Mouse (Mus musculus): ENCODE measurements around the gene Rab6b. TPM values are rescaled to one million over a fixed set of nuclear protein-coding genes. Genes with fewer than 3 reads are reported as not detected.

The Rab6b gene
- total and polyA plus RNA-seq, 2 experiments from 2014 or later: 1.9 to 2.1 TPM

GRCm38 (mm10) chr9:103114326-103114725 is 2.7 kb downstream of the Rab6b start:
- Histone ChIP-seq H3K9me3 (replicated peaks; ENCODE audit: control insufficient read depth, low read length) (no peaks in the 10 kb centered on the region), H3K4me1 (ENCODE audit: control insufficient read depth, insufficient read depth) (peaks cover 5% of the 10 kb centered on the region; the same call in 1 of the 2 replicates), H3K36me3 (replicated peaks; ENCODE audit: control insufficient read depth, insufficient read depth, low read length) (no peaks in the 10 kb centered on the region), H3K9ac (replicated peaks; ENCODE audit: low read depth, low read length) (no peak overlapping the region), H3K4me2 (ENCODE audit: low read depth, low read length) (no peak overlapping the region), H3K4me3 (ENCODE audit: low read depth, low read length) (no peak overlapping the region), H3K27me3 (ENCODE audit: control insufficient read depth, insufficient read depth, low read length) (peaks cover 42% of the 10 kb centered on the region), H3K27ac (ENCODE audit: low read depth) (no peak overlapping the region)
- DNase-seq (ENCODE audit: low spot score) (no peak), ATAC-seq (ENCODE audit: insufficient read depth, low read depth) (no peak)
- no peak for TF ChIP-seq CTCF (IDR thresholded peaks at IDR 0.05; ENCODE audit: low read depth)
- no peak for TF ChIP-seq EP300 (IDR thresholded peaks at IDR 0.05; ENCODE audit: low read depth)
- WGBS: 85% methylated on average over 8 of the region's 8 CpGs

GRCm38 (mm10) chr9:103114901-103115300 is 3.3 kb downstream of the Rab6b start:
- H3K9me3 ChIP-seq (replicated peaks; ENCODE audit: control insufficient read depth, low read length): no peaks in the 10 kb centered on the region
- H3K27ac ChIP-seq (ENCODE audit: low read depth): no peak overlapping the region
- ATAC-seq (ENCODE audit: insufficient read depth, low read depth) (no peak), DNase-seq (ENCODE audit: low spot score) (no peak)
- H3K36me3 ChIP-seq (replicated peaks; ENCODE audit: control insufficient read depth, insufficient read depth, low read length): no peaks in the 10 kb centered on the region
- TF ChIP-seq EP300 (IDR thresholded peaks at IDR 0.05; ENCODE audit: low read depth) (no peak), CTCF (IDR thresholded peaks at IDR 0.05; ENCODE audit: low read depth) (no peak)
- peaks cover 41% of the 10 kb centered on the region for H3K27me3 ChIP-seq (ENCODE audit: control insufficient read depth, insufficient read depth, low read length)
- WGBS: 90% methylated on average over 13 of the region's 13 CpGs
- no peak overlapping the region for H3K4me3 ChIP-seq (ENCODE audit: low read depth, low read length)
- no peak overlapping the region for H3K4me2 ChIP-seq (ENCODE audit: low read depth, low read length)
- no peak overlapping the region for H3K9ac ChIP-seq (replicated peaks; ENCODE audit: low read depth, low read length)
- peaks cover 5% of the 10 kb centered on the region; the same call in 1 of the 2 replicates for H3K4me1 ChIP-seq (ENCODE audit: control insufficient read depth, insufficient read depth)

GRCm38 (mm10) chr9:103116941-103117340 is 5.4 kb downstream of the Rab6b start:
- H3K4me3 ChIP-seq (ENCODE audit: low read depth, low read length): no peak overlapping the region
- no peak for ATAC-seq (ENCODE audit: insufficient read depth, low read depth)
- H3K9ac ChIP-seq (replicated peaks; ENCODE audit: low read depth, low read length): no peak overlapping the region
- H3K9me3 ChIP-seq (replicated peaks; ENCODE audit: control insufficient read depth, low read length): no peaks in the 10 kb centered on the region
- no peaks in the 10 kb centered on the region for H3K4me1 ChIP-seq (ENCODE audit: control insufficient read depth, insufficient read depth)
- no peak overlapping the region for H3K4me2 ChIP-seq (ENCODE audit: low read depth, low read length)
- 79% methylated on average over 4 of the region's 4 CpGs for WGBS
- no peak overlapping the region for H3K27ac ChIP-seq (ENCODE audit: low read depth)
- TF ChIP-seq EP300 (IDR thresholded peaks at IDR 0.05; ENCODE audit: low read depth): no peak
- no peak for TF ChIP-seq CTCF (IDR thresholded peaks at IDR 0.05; ENCODE audit: low read depth)
- no peak for DNase-seq (ENCODE audit: low spot score)
- peaks cover 30% of the 10 kb centered on the region for H3K27me3 ChIP-seq (ENCODE audit: control insufficient read depth, insufficient read depth, low read length)
- H3K36me3 ChIP-seq (replicated peaks; ENCODE audit: control insufficient read depth, insufficient read depth, low read length): no peaks in the 10 kb centered on the region

DNA sequence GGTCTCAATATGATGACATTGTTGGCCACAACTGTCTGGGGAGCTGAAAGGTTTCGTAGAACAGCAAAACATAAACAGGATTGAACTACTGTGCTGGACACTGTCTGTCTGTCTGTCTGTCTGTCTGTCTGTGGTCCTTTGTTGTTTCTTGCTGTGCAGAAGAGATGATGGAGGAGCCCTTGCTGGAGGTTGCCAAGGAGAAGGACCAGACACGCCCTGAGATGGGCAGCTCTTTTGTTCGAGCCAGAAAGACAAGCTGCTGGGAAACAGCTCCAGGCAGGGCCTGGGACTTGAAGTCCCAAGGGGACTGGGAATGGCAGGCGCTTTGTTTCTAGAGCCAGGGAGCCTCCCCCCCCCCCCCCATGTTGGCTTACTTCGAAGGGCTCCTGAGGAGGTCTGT is 5.9 kb downstream of the Rab6b start:
- no peak for ATAC-seq (ENCODE audit: insufficient read depth, low read depth)
- 78% methylated on average over 5 of the region's 5 CpGs for WGBS
- H3K36me3 ChIP-seq (replicated peaks; ENCODE audit: control insufficient read depth, insufficient read depth, low read length): no peaks in the 10 kb centered on the region

DNA sequence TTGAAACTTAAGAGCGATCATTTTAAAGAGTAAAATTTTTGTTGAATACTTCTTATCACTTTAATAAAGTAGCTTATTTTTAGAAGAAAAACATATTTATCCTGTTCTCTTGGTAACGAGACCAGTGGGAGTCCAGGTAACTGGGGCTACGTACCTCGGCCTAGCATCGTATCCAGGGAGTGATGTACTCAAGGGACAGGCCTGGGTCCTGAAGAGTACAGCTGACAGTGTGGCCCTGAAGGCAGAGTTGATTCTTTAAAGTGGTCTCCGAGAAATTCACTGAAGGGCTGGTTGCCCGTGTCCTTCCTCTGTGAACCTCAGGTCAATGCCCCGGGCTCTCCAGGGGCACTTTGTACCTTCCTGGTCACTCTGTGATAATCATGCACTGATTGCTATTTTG is 6.4 kb downstream of the Rab6b start:
- H3K27me3 ChIP-seq (ENCODE audit: control insufficient read depth, insufficient read depth, low read length): peaks cover 20% of the 10 kb centered on the region
- no peak overlapping the region for H3K9ac ChIP-seq (replicated peaks; ENCODE audit: low read depth, low read length)
- ATAC-seq (ENCODE audit: insufficient read depth, low read depth) (no peak), DNase-seq (ENCODE audit: low spot score) (no peak)
- H3K9me3 ChIP-seq (replicated peaks; ENCODE audit: control insufficient read depth, low read length): no peaks in the 10 kb centered on the region
- H3K36me3 ChIP-seq (replicated peaks; ENCODE audit: control insufficient read depth, insufficient read depth, low read length): no peaks in the 10 kb centered on the region
- H3K4me1 ChIP-seq (ENCODE audit: control insufficient read depth, insufficient read depth): no peaks in the 10 kb centered on the region
- H3K4me2 ChIP-seq (ENCODE audit: low read depth, low read length): no peak overlapping the region
- H3K27ac ChIP-seq (ENCODE audit: low read depth): no peak overlapping the region
- H3K4me3 ChIP-seq (ENCODE audit: low read depth, low read length): no peak overlapping the region
- TF ChIP-seq EP300 (IDR thresholded peaks at IDR 0.05; ENCODE audit: low read depth) (no peak), CTCF (IDR thresholded peaks at IDR 0.05; ENCODE audit: low read depth) (no peak)
- 89% methylated on average over 8 of the region's 8 CpGs for WGBS

More for the DNA sequence above, 5.9 kb downstream of the Rab6b start:
- Histone ChIP-seq H3K9me3 (replicated peaks; ENCODE audit: control insufficient read depth, low read length) (no peaks in the 10 kb centered on the region), H3K27ac (ENCODE audit: low read depth) (no peak overlapping the region), H3K9ac (replicated peaks; ENCODE audit: low read depth, low read length) (no peak overlapping the region), H3K4me2 (ENCODE audit: low read depth, low read length) (no peak overlapping the region), H3K4me3 (ENCODE audit: low read depth, low read length) (no peak overlapping the region), H3K27me3 (ENCODE audit: control insufficient read depth, insufficient read depth, low read length) (peaks cover 24% of the 10 kb centered on the region), H3K4me1 (ENCODE audit: control insufficient read depth, insufficient read depth) (no peaks in the 10 kb centered on the region)
- TF ChIP-seq EP300 (IDR thresholded peaks at IDR 0.05; ENCODE audit: low read depth): no peak
- TF ChIP-seq CTCF (IDR thresholded peaks at IDR 0.05; ENCODE audit: low read depth): no peak
- no peak for DNase-seq (ENCODE audit: low spot score)

- DNase-seq (ENCODE audit: low spot score) (no peak), ATAC-seq (ENCODE audit: insufficient read depth, low read depth) (no peak)
- no peak overlapping the region for H3K9ac ChIP-seq (replicated peaks; ENCODE audit: low read depth, low read length)
- no peaks in the 10 kb centered on the region for H3K9me3 ChIP-seq (replicated peaks; ENCODE audit: control insufficient read depth, low read length)
- TF ChIP-seq CTCF (IDR thresholded peaks at IDR 0.05; ENCODE audit: low read depth): no peak
- no peak for TF ChIP-seq EP300 (IDR thresholded peaks at IDR 0.05; ENCODE audit: low read depth)
- no peak overlapping the region for H3K4me3 ChIP-seq (ENCODE audit: low read depth, low read length)
- no peak overlapping the region for H3K4me2 ChIP-seq (ENCODE audit: low read depth, low read length)
- H3K27ac ChIP-seq (ENCODE audit: low read depth): no peak overlapping the region
- H3K36me3 ChIP-seq (replicated peaks; ENCODE audit: control insufficient read depth, insufficient read depth, low read length): no peaks in the 10 kb centered on the region
- no peaks in the 10 kb centered on the region for H3K4me1 ChIP-seq (ENCODE audit: control insufficient read depth, insufficient read depth)
- WGBS: 83% methylated on average over 5 of the region's 5 CpGs
- H3K27me3 ChIP-seq (ENCODE audit: control insufficient read depth, insufficient read depth, low read length): peaks cover 11% of the 10 kb centered on the region
These were observed 7.2 kb downstream of the Rab6b start for GRCm38 (mm10) chr9:103118651-103119275.
